Mouse (Mus musculus): ENCODE data around the gene Gfpt2. TPM values are rescaled to one million over a fixed set of nuclear protein-coding genes. Genes with fewer than 3 reads are reported as not detected.
A peak's percentile ranks its signal among the peaks of the same experiment; 100 is the strongest.

Gfpt2 gene
- total RNA-seq, 1 experiment from 2014 or later: not detected

DNA sequence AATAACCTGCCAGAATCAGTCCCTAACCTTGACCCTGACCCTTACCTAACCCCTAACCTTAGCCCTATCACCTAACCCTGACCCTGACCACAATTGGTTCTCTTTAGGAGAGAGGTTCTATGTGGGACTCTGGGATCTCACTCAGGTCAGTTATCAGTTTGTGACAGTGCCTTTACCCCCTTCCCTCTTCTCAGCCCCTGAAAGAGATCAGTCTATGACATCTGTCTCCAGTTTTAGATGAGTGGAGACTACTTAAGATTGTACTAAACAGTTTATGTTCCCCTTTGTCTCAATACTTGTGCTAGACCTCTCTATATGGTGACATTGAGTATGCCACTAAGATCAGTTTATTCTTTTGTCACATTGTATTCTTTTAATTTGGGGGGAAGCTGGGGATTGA is 69.9 kb downstream of the Gfpt2 start:
- ATAC-seq (ENCODE audit: extremely low read depth, insufficient number of reproducible peaks, low FRiP score, poor library complexity, severe bottlenecking): no peak

DNA sequence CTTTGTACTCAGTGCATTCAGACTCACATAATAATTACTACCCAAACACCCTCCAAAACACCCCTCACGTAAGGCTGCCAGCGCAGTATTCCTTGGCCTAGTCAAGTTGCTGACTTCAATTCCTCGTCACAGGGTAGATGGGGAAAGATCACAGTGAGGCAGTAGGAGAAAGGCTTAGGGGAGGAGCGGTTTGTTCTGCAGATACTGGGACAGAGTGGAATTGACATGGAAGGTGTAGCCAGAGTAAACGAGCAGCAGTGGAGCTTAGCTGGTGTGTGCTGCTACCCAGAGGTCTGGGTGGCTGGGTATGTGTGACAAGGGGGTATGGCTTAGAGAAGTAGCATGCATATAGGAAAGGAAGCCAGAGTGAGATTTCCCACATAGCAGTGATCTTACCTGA is 73.3 kb downstream of the Gfpt2 start:
- no peak for ATAC-seq (ENCODE audit: extremely low read depth, insufficient number of reproducible peaks, low FRiP score, poor library complexity, severe bottlenecking)

DNA sequence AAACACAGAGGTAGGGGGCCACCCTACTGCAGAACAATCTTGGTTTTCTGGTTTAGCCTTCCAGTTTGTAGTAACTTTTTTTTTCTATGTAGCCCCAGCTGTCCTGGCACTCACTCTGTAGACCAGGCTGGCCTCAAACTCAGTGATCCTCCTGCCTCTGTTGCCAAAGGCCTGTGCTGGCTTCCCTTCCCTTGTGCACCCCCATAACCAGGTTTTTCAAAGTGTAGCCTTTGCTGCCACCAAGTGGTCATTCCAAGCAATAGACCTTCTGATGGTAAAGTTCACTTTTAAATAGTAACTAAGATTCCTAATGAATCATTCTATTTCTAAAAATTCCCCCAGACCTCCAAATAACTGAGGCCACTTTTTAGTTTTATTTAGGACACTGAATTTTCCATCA is 75.8 kb downstream of the Gfpt2 start:
- ATAC-seq (ENCODE audit: extremely low read depth, insufficient number of reproducible peaks, low FRiP score, poor library complexity, severe bottlenecking): peak; percentile 69; the same call in 1 of the 2 replicates

DNA sequence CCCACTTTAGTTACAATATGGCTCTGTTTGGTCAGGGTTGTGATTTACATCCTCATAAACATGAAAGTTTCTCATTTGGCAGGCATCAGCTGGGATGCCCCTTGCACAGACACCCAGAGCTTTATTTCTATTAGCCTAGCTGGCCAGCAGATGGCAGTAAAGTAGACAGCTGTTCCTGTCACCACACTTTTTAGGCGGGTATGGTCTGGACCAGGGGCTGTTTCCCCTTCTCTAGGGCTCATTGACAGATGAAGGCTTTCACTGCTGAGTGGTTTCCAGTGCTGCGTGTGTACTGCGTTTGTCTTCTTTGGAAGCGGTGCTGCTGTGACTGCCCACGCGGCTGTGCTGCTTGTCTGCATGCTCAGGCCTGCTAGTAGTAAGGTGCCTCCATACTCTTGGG is 77.9 kb downstream of the Gfpt2 start:
- ATAC-seq (ENCODE audit: extremely low read depth, insufficient number of reproducible peaks, low FRiP score, poor library complexity, severe bottlenecking): no peak

DNA sequence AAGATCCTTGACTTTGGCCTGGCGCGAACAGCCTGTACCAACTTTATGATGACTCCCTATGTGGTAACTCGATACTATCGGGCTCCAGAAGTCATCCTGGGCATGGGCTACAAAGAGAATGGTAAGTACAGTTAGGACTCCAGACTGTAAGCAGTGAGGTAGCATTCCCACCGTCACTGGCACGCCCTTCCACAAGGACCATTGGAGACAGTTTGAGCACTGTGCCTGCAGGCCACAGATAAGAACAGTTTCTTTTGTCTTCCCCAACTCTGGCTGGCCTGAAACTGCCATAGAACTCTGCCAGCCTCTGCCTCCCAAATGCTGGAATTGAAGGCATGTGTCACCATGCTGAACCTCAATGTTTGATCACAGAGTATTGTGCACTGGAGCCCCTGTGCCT is 78.8 kb downstream of the Gfpt2 start:
- ATAC-seq (ENCODE audit: extremely low read depth, insufficient number of reproducible peaks, low FRiP score, poor library complexity, severe bottlenecking): no peak

DNA sequence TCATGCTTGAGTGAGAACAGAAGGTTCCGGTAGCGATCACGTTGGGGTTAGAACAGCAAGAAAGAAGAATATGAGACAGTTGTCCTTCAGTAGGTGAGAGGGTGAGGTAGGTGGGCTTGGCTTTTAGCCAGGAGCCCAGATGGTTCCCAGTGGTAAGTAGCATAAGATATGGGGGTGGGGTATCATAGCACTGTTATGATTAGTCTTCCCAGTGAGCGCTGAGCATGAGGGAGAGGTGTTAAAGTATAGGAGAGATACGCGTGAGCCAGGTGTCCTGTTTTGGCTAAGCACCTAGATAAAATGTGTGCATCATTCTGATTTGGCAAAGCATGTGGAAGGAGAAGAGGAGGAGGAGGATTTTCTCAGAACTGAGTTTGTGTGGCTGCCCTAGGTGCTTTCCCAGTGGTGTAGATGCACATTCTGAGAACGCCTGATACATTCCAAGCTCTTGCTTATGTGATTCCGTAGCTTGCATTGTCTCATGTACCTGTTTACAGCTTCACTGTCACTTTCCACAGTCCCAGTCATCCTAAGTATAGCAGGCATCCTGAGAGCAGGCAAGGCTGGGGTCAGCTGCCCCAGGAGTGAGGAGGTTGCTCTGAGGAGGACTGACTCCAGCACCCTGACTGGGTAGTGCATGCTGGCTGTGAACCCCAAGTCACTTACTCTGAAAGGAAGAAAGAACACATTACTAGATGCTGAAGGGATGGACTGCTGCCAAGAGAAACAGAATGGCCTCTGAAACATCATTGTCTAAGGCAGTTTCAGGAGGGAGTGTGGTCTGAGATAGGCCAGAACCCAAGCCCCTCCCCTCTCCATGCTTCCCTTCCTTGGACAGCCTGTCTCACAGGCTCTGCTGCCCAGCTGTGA is 83.2 kb downstream of the Gfpt2 start:
- ATAC-seq (ENCODE audit: extremely low read depth, insufficient number of reproducible peaks, low FRiP score, poor library complexity, severe bottlenecking): no peak

DNA sequence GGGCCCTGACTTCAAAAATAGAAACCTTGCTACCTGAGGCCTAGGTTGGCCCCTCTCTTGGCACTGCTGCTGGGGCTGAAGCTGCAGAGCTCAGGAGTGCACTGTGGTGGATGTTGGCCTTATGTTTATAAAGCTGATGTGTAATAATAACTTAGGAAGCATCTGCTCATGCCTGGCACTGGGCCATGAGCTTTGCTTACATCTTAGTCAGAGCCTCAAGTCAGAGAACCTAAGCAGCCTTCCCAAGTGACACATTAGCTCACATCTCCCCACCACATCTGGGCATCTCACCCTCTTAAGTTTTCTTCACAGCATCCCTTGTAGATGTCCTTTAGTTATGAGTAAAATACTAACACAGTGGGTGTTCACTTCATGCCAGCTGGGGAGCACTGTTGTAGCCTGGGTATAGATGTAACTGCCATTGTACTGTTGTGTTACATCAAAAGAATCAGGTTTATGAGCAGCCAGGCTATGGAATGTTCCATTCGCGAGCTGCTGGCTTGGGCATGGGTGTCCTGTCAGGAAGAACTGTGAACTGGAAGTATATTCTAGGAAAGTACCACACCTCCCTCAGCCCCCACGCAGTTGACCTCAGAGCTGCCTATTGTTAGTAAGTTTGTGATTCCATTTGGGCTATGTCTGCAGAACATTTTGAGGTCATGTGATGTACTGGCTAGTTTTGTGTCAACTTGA is 86.1 kb downstream of the Gfpt2 start:
- no peak for ATAC-seq (ENCODE audit: extremely low read depth, insufficient number of reproducible peaks, low FRiP score, poor library complexity, severe bottlenecking)

DNA sequence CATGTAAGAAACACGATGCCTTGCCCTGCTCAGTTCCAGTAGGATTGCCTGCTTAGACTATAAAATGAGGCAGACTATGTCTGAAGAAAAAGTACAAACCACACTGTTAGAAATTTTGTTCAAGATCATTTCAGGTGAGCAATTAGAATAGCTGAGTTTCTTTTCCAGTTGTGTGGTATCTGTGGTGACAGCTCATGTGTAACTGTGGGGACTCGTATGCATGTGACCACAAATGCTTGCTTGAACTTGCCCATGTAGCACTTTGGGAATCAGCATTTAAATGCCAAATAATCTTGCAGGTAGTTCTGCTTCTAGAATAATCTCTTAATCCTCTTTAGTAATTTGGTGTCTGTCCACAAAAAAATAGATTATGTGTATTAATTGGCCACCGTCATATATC is 89.4 kb downstream of the Gfpt2 start:
- no peak for ATAC-seq (ENCODE audit: extremely low read depth, insufficient number of reproducible peaks, low FRiP score, poor library complexity, severe bottlenecking)

Other genes with a start within 250 kb of the Gfpt2 start
- gene Olfr1380, start 237.3 kb upstream of the Gfpt2 start, total RNA-seq (2017): not detected in 2 replicates
- not detected in 2 replicates for gene Flt4, start 184.9 kb upstream of the Gfpt2 start, total RNA-seq (2017)
- not detected in 2 replicates for gene Scgb3a1, start 130.6 kb upstream of the Gfpt2 start, total RNA-seq (2017)
- 62.1 and 65.9 TPM in 2 replicates for gene Cnot6, start 81.5 kb upstream of the Gfpt2 start, total RNA-seq (2017)
- 38.6 and 45.2 TPM in 2 replicates for gene Mapk9, start 52.6 kb downstream of the Gfpt2 start, total RNA-seq (2017)
- not detected in 2 replicates for gene Rasgef1c, start 107.7 kb downstream of the Gfpt2 start, total RNA-seq (2017)
- 253 and 278 TPM in 2 replicates for gene Rnf130, start 231.2 kb downstream of the Gfpt2 start, total RNA-seq (2017)

All from neutrophil, adult 5-6 weeks (primary cell).